Mouse (Mus musculus): ENCODE measurements around the gene Olfr781.

DNA sequence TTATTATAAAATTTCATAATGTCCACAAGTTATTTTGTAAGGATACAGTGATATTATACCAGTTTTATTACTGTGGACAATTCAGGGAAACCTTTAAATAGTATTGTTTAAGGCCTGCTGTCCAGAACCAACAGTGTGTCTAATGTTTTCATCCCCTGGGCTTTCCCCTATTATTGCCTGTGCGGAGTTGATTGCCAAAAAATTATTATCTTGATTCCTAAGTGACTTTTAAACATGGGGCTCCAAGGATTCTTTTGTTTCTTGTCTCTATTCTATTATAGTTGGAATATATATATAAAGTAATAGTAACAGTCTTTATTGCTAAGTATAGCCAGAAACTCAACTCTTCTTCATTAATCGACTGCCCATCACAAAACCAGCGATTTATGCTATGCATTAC, 10.8 kb upstream of the Olfr781 start, which contains the start of gene Olfr780:
- TF ChIP-seq POLR2A (IDR thresholded peaks at IDR 0.05; ENCODE audit: low read depth, low read length) (no peak), CTCF (conservative IDR thresholded peaks at IDR 0.05; ENCODE audit: insufficient read depth, insufficient read length, low read depth, low read length) (no peak)
